In the genomic region with DNA sequence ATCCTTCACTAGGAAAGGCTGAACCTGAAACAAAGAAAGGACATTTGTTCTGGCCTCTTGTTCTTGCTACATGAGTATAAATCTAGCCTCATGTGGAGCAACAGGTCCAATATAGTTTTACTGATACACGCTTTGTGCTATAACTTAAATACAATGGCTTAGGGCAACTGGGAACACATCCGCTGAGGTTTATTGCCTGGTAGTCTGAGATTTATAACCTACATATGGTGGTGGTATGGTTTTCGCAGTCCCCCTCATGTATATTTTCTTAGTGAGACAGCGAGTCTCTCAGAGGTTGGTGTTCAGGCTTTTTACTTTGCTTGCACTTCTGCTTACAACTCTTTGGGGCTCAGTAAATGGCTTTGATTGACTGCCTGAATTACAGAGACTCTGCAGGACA, we compare ENCODE assay signal across 21 mouse cellular contexts.
"Had no signal": no experiment of that assay in that cellular context is flagged by ENCODE, and none has a peak within 500 bp of the region (broad histone marks: within the 10 kb centered on the region; RNA-seq: fewer than 3 reads in every experiment).

No protein-coding gene starts in this region.

- H3K36me3 ChIP-seq: limb, embryonic 15.5 days; midbrain, embryonic 10.5 days; midbrain, embryonic 13.5 days; neural tube, embryonic 13.5 days; stomach, embryonic 15.5 days had no signal

- H3K9ac ChIP-seq: limb, embryonic 15.5 days; liver, embryonic 14.5 days; liver, postnatal 0 days; lung, embryonic 14.5 days; midbrain, embryonic 13.5 days; neural tube, embryonic 13.5 days; stomach, embryonic 15.5 days had no signal

- H3K4me1 ChIP-seq: midbrain, embryonic 10.5 days; midbrain, embryonic 13.5 days; neural tube, embryonic 13.5 days; stomach, embryonic 15.5 days had no signal

- DNase-seq: kidney, adult 8-10 months; kidney, postnatal 14 days; kidney, postnatal 4 days; liver, postnatal 0 days; lung, embryonic 14.5 days; retina, postnatal 1 day; right cerebral cortex, postnatal 25 days; spleen, adult 18-20 months; thymus, postnatal 25 days had no signal

- H3K4me3 ChIP-seq: limb, embryonic 15.5 days; midbrain, embryonic 10.5 days; midbrain, embryonic 13.5 days; myocyte; neural tube, embryonic 13.5 days; stomach, embryonic 15.5 days had no signal

- ATAC-seq: intestine, embryonic 16.5 days; liver, postnatal 0 days; lung, postnatal 0 days; midbrain, embryonic 13.5 days; midbrain, embryonic 16.5 days had no signal

- H3K4me2 ChIP-seq: limb, embryonic 15.5 days; liver, embryonic 11.5 days; lung, embryonic 14.5 days; midbrain, embryonic 13.5 days; neural tube, embryonic 13.5 days; stomach, embryonic 15.5 days had no signal

- H3K9me3 ChIP-seq: limb, embryonic 15.5 days; midbrain, embryonic 10.5 days; midbrain, embryonic 13.5 days; neural tube, embryonic 13.5 days; stomach, embryonic 15.5 days had no signal

- H3K27me3 ChIP-seq: limb, embryonic 15.5 days; midbrain, embryonic 13.5 days; neural tube, embryonic 13.5 days; stomach, embryonic 15.5 days had no signal

- H3K27ac ChIP-seq: limb, embryonic 15.5 days; liver, embryonic 14.5 days; macrophage; midbrain, embryonic 10.5 days; midbrain, embryonic 13.5 days; neural tube, embryonic 13.5 days; stomach, embryonic 15.5 days had no signal
